Mouse (Mus musculus): Measurements from ENCODE around the gene Eme2.

Gene Eme2

GRCm38 (mm10) chr17:24874989-24875388 is 19.9 kb downstream of the Eme2 start:
- no peak for DNase-seq (ENCODE audit: low read depth, low spot score)

- DNase-seq (ENCODE audit: low read depth, low spot score), result no peak
Observed at GRCm38 (mm10) chr17:24874405-24874745, 20.5 kb downstream of the Eme2 start.

- no peak for DNase-seq (ENCODE audit: low read depth, low spot score)
Observed at GRCm38 (mm10) chr17:24873695-24874404, 21.0 kb downstream of the Eme2 start.

GRCm38 (mm10) chr17:24867914-24868313 is 27.0 kb downstream of the Eme2 start:
- no peak for DNase-seq (ENCODE audit: low read depth, low spot score)

GRCm38 (mm10) chr17:24865776-24866175 is 29.1 kb downstream of the Eme2 start, which contains the start of gene Igfals:
Gene Igfals (plus strand): TSS chr17:24865997.
- DNase-seq (ENCODE audit: low read depth, low spot score), result no peak

GRCm38 (mm10) chr17:24861785-24862184 is 33.1 kb downstream of the Eme2 start:
- no peak for DNase-seq (ENCODE audit: low read depth, low spot score)

- no peak for DNase-seq (ENCODE audit: low read depth, low spot score)
Observed at GRCm38 (mm10) chr17:24860076-24860475, 34.8 kb downstream of the Eme2 start.

- DNase-seq (ENCODE audit: low read depth, low spot score), result no peak
Observed at GRCm38 (mm10) chr17:24858967-24859366, 35.9 kb downstream of the Eme2 start.

- DNase-seq (ENCODE audit: low read depth, low spot score), result no peak
Observed at GRCm38 (mm10) chr17:24857831-24858470, 36.9 kb downstream of the Eme2 start.

GRCm38 (mm10) chr17:24856589-24856988 is 38.3 kb downstream of the Eme2 start:
- DNase-seq (ENCODE audit: low read depth, low spot score), result no peak

- no peak for DNase-seq (ENCODE audit: low read depth, low spot score)
Observed at GRCm38 (mm10) chr17:24855838-24856464, 38.9 kb downstream of the Eme2 start.

GRCm38 (mm10) chr17:24851381-24852125 is 43.3 kb downstream of the Eme2 start:
- no peak for DNase-seq (ENCODE audit: low read depth, low spot score)

GRCm38 (mm10) chr17:24850773-24851127 is 44.1 kb downstream of the Eme2 start:
- no peak for DNase-seq (ENCODE audit: low read depth, low spot score)

- DNase-seq (ENCODE audit: low read depth, low spot score), result peak; percentile 98
Observed at GRCm38 (mm10) chr17:24850065-24850772, 44.7 kb downstream of the Eme2 start, which contains the start of gene Fahd1. Gene Fahd1 (minus strand): TSS chr17:24850364.

- DNase-seq (ENCODE audit: low read depth, low spot score), result no peak
Observed at GRCm38 (mm10) chr17:24849733-24850064, 45.2 kb downstream of the Eme2 start.

- DNase-seq (ENCODE audit: low read depth, low spot score), result no peak
Observed at GRCm38 (mm10) chr17:24848600-24849031, 46.3 kb downstream of the Eme2 start.

GRCm38 (mm10) chr17:24847386-24847785 is 47.5 kb downstream of the Eme2 start:
- DNase-seq (ENCODE audit: low read depth, low spot score), result no peak

GRCm38 (mm10) chr17:24844525-24844924 is 50.4 kb downstream of the Eme2 start:
- DNase-seq (ENCODE audit: low read depth, low spot score), result no peak

GRCm38 (mm10) chr17:24842631-24843030 is 52.3 kb downstream of the Eme2 start:
- DNase-seq (ENCODE audit: low read depth, low spot score), result no peak

GRCm38 (mm10) chr17:24841133-24841532 is 53.8 kb downstream of the Eme2 start:
- DNase-seq (ENCODE audit: low read depth, low spot score), result peak; percentile 71

GRCm38 (mm10) chr17:24840341-24840740 is 54.5 kb downstream of the Eme2 start:
- DNase-seq (ENCODE audit: low read depth, low spot score), result no peak

- DNase-seq (ENCODE audit: low read depth, low spot score), result no peak
Observed at GRCm38 (mm10) chr17:24839842-24840241, 55.0 kb downstream of the Eme2 start, which contains the start of gene Hagh. Gene Hagh (plus strand): TSS chr17:24840143.

Data from CD4-positive, CD25-positive, alpha-beta regulatory T cell, adult 2 months (primary cell).